In the genomic region with DNA sequence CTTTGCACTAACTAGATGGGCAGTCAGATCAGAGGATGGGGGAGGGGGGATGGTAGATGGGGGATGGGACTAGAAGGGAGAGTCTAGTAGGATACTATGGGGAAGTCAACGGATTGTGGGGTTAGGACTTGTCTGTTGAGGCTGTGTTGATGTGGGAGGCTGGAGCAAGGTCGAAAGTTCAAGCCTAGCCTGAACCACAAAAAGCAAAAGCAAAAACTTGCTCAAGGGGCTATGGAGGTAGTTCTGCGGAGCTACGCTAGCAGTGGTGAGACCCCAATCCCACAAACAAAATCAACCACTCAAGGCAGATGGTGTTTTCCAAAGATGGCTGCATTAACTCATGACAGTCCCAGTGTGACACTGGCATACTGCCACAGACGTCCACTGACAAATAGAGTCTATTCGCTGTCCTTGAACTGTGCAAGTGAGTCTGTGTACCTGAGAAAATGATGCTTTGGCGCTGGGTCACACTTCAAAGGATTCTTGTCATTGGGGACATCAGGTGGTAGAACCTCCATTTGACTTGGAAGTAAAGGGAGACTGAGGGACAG, we compare ENCODE assay signal across 10 mouse cellular contexts.
"Had no signal": no experiment of that assay in that cellular context is flagged by ENCODE, and none has a peak within 500 bp of the region (broad histone marks: within the 10 kb centered on the region; RNA-seq: fewer than 3 reads in every experiment).

No protein-coding gene starts in this region.

- H3K9me3 ChIP-seq: limb, embryonic 15.5 days; liver, embryonic 12.5 days; midbrain, embryonic 15.5 days had no signal

- H3K4me2 ChIP-seq: limb, embryonic 15.5 days; liver, embryonic 12.5 days; lung, embryonic 14.5 days; midbrain, embryonic 15.5 days had no signal

- H3K9ac ChIP-seq: limb, embryonic 15.5 days; liver, embryonic 12.5 days; lung, embryonic 14.5 days; midbrain, embryonic 15.5 days had no signal

- H3K27me3 ChIP-seq: limb, embryonic 15.5 days; liver, embryonic 12.5 days; midbrain, embryonic 15.5 days had no signal

- H3K27ac ChIP-seq: limb, embryonic 15.5 days; liver, embryonic 12.5 days; midbrain, embryonic 15.5 days; stomach, postnatal 0 days had no signal

- H3K36me3 ChIP-seq: limb, embryonic 15.5 days; liver, embryonic 12.5 days; midbrain, embryonic 15.5 days had no signal

- ATAC-seq: liver, embryonic 12.5 days; midbrain, embryonic 15.5 days had no signal

- DNase-seq: kidney, adult 18-20 months; kidney, postnatal 10 days; lung, embryonic 14.5 days; lung, postnatal 10 days; lung, postnatal 4 days; right cerebral cortex, postnatal 25 days had no signal

- H3K4me3 ChIP-seq: limb, embryonic 15.5 days; liver, embryonic 12.5 days; midbrain, embryonic 15.5 days had no signal
